Mouse (Mus musculus) neutrophil, adult 65 days (primary cell): ENCODE measurements around the gene Rab31. TPM values are rescaled to one million over a fixed set of nuclear protein-coding genes. Genes with fewer than 3 reads are reported as not detected.

ENCODE experiments used
- total RNA-seq: library from RNA; stranded (reverse); gene quantifications from 2 replicates; pipeline ENCODE4 v1.2.4, GENCODE M21; 2023

Rab31 gene
- 77.8 and 83.3 TPM in 2 replicates for total RNA-seq

DNA sequence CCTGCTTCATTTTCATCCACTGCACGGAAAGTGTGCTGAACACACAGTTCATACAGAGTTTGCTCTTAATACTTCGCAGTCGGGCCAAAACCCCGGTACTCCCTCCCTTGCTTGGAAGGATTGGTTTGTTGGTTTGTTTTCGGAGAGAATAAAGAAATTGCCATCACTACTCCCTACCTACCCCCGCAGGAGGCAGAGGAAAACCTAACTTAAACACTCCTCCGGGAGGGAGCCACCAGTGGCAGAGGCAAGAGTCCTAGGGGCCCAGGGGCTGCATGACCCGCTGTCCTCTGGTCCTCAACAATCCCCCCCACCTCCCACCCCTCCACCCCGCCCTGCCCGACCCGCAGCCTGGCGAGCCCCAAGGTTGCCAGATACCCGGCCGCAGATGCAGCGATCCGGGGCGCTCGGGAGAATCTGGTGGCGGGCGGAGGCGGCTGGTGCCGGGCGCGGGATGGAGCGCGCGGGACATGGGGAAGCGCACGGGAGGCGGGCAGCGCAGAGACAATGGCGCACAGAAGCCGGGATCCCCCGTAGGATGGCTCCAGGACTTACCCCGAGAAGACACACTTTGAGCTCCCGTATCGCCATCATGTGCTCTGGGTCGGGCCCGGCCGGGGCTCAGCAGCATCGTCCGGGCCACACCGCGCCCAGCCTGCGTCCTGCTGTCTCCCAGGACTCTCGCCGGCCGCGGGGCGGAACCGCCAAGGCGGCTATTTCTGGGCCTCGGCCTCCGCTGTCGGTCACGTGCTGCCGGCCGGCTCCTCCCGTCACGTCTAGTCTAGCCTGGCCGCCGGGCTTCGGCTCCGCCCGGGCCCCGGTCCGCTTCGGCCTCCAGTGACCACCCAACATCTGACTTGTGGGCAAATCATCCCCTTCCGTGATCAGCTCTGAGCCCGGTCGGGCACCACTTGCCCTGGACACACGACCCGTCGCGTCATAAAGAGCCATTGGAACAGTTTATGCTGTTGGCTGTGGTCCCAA lies at the start of gene Rab31:
Gene Rab31, minus strand, starts transcription at position 802 of the 984 bp plus-strand sequence.

GRCm38 (mm10) chr17:65782551-65783141 lies 10.1 kb upstream of the Rab31 start, which contains the start of gene Ppp4r1:
Ppp4r1 (plus strand) TSS chr17:65782573.

GRCm38 (mm10) chr17:65641734-65642218 lies 130.8 kb downstream of the Rab31 start, which contains the start of gene Txndc2:
Txndc2 (minus strand) TSS chr17:65642168.

GRCm38 (mm10) chr17:65613463-65614412 lies 158.8 kb downstream of the Rab31 start, which contains the start of gene Vapa:
Vapa (minus strand) TSS chr17:65613555.

Other genes starting within 250 kb of the Rab31 start
- gene Tmem232, start 232.0 kb downstream of the Rab31 start, total RNA-seq: not detected in 2 replicates
- gene Vapa, start 159.2 kb downstream of the Rab31 start, total RNA-seq: 86.8 and 98.2 TPM in 2 replicates
- gene Txndc2, start 130.6 kb downstream of the Rab31 start, total RNA-seq: 0.76 TPM in 1 of 2 replicates, not detected in the other
- 121 and 148 TPM in 2 replicates for gene Ppp4r1, start 9.8 kb upstream of the Rab31 start, total RNA-seq
- 58.2 and 60.5 TPM in 2 replicates for gene Ralbp1, start 113.0 kb upstream of the Rab31 start, total RNA-seq
- gene Twsg1, start 178.5 kb upstream of the Rab31 start, total RNA-seq: 6.1 and 8.4 TPM in 2 replicates